Mouse (Mus musculus): ENCODE data around the gene Ddx18.

- TF ChIP-seq CTCF (IDR thresholded peaks at IDR 0.05; ENCODE audit: extremely low read depth, insufficient read depth, low read length) (peak; percentile 48; the same call in 1 of the 2 replicates), POLR2A (IDR thresholded peaks at IDR 0.05; ENCODE audit: extremely low read depth, insufficient read depth, low read length) (no peak)
These were observed 37.3 kb upstream of the Ddx18 start for GRCm38 (mm10) chr1:121605118-121605517.

Data from cortical plate, adult 2 months (tissue).